Mouse (Mus musculus) C2C12 (cell line): ENCODE measurements around the gene Id4.

ENCODE experiments used
- CTCF ChIP-seq: IDR thresholded peaks from one replicate; pipeline ENCODE4 v1.5.1; 2011; ENCODE audit not compliant: control insufficient read depth, insufficient read depth, insufficient read length
- FOSL1 ChIP-seq: IDR thresholded peaks from one replicate; pipeline ENCODE4 v1.8.0; 2011; ENCODE audit warnings: mild to moderate bottlenecking, low read length; ENCODE audit not compliant: poor library complexity, insufficient read depth, severe bottlenecking
- MAX ChIP-seq: IDR thresholded peaks from one replicate; pipeline ENCODE4 v1.6.1; 2011; ENCODE audit warnings: mild to moderate bottlenecking, control low read depth
- MYOD1 ChIP-seq: IDR thresholded peaks from one replicate; pipeline ENCODE4 v1.6.1; 2011; ENCODE audit warnings: low read depth; ENCODE audit not compliant: control insufficient read depth, insufficient read length
- MYOG ChIP-seq: IDR thresholded peaks from one replicate; pipeline ENCODE4 v1.6.1; 2011; ENCODE audit not compliant: control insufficient read depth, insufficient read length; ENCODE audit errors: extremely low read depth
- USF1 ChIP-seq: IDR thresholded peaks from one replicate; pipeline ENCODE4 v1.6.1; 2011; ENCODE audit warnings: low read depth, mild to moderate bottlenecking, control low read depth, moderate library complexity

- TF ChIP-seq CTCF (no peak), MAX (no peak), FOSL1 (no peak), MYOG (no peak), USF1 (no peak), MYOD1 (no peak)
Observed at GRCm38 (mm10) chr13:48236865-48237264, 24.2 kb upstream of the Id4 start.
